Mouse (Mus musculus) lung, postnatal 14 days (tissue): ENCODE data around the gene 4930562C15Rik.
A peak's percentile ranks its signal among the peaks of the same experiment; 100 is the strongest.

Experiments
- DNase-seq: peaks from one replicate; pipeline ENCODE4 v3.0.0; 2021

Gene 4930562C15Rik

DNA sequence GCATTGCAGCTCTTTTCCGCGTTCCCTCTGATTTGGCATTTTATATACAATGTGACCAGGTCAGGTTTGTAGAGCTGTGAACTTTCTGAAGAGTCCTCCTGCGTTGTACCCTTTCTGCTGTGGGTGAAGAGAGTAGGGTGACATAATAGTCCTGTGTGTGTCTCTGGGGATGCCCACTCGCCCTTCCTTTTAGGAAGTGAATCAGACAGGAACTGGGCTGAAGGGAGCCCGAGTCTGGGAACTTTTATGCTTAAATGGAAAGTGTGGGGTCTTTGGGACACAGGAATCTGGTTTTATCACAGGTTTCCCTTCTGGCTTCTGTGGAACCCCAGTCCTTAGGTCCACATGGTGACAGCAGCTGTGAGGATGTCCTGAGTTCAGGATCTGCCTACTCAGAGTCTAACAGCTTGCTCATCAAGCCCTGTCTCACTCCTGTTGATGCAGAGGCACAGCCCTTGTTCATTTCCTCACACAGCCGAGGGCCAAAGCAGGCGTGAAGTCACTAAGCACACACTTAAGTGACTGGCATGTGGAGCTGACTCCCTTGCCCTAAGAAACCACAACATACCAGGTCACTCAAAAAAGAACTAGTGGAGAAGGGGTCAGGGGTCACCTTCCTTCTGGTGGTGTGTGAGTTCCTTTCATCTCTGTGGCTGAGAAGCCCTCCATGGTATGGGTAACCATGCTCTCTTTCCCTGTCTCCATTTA lies 59.1 kb downstream of the 4930562C15Rik start:
- no peak for DNase-seq

DNA sequence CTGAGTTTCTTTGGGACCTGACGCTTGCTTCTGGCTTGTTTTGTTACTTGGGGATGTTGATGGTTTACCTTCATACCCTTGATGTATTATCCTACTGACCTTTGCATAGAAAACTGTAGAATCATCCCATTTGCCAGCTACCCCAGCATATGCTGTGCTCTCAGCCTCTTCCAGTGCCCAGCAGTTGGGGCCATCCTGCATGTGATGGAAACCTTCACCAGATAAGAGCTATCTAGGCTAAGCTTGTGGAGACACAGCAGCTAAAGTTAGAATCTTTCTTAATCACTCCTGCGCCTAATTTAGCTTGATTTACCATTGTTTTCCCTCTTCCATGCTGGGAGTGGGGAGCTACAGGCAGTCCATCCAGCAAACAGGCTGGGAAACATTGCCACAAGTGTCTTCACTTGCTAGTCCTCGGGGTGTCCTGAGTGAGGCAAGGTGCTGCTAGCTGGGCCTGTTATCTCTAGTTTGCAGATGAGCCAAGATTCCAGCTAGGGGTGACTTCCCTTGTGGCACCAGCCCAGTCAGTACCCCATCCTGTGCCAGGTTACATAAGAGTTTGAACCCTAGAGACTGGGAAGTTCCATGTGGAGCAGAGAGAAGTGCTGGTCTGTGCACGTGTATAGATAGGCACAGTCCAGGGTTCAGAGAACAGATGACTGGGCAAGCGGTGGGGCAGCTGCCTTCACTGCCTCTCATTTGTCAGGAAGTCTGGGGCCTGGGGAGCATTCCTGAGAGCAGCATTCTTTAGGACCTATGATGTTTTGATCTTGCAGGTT lies 61.2 kb downstream of the 4930562C15Rik start:
- DNase-seq, result no peak

DNA sequence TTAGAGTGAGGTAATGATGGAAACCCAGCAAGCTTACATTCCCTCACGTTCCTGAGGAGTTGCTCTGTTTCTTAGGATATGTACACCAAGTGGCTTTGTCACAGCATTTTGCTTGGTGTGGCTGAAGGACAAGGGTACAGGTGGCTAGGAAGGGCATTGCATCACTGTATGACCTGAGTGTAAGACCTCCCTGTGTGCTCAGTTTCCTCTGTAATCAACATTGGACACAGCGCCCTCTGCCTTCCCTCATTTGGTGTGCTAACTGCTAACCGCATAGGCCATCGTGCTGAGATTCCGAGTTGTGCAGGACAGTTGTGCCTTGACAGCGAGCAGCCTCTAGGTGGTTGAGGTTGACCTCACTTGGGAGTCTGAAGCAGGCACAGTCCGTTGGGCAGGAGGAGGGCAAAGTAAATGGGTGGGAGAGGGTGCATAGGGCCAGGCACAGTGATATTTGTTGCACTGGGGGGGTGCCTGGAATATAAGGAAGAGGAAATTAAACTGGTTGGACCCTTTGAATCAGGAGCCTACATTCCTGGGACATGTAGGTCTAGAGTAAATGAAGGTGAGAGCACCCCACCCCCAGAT lies 62.0 kb downstream of the 4930562C15Rik start:
- DNase-seq, result no peak

DNA sequence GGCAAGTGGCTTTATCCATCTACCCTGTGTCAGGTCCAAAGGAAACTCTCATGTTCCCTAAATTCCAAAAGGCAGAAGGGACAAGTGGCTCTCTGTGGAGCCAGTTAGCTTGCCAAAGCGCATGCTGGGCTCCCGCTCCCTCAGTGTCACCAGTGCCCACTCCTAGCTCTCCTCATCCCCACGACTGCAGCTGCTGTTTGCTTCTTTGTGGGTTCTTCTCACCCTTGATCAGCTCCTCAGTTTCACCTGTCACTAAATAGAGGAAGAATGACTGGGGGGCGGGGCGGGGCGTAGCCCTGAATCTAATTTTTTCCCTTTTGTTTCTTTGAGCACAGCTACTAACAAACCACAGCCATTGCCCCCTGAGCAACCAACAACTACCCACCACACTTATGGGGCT lies 63.7 kb downstream of the 4930562C15Rik start:
- DNase-seq, result no peak

DNA sequence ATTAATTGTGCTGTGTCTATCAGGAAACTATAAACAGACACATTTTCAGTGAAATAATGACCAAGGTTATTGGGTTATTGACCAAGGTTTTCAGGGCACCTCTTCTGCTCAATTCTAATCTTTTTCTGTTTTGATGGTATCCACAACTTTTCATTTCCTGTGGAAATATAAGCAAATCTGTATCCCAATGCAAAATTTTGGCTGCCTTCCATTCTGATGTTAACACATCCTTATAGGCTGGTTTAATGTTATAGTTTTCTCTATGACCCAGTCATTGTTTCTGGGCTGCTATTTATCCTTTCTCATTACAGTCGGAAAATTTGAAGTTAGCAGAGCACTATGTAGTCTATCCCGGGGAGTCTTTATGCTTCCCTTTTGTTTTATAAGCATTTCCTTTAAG lies 64.5 kb downstream of the 4930562C15Rik start:
- DNase-seq, result no peak

DNA sequence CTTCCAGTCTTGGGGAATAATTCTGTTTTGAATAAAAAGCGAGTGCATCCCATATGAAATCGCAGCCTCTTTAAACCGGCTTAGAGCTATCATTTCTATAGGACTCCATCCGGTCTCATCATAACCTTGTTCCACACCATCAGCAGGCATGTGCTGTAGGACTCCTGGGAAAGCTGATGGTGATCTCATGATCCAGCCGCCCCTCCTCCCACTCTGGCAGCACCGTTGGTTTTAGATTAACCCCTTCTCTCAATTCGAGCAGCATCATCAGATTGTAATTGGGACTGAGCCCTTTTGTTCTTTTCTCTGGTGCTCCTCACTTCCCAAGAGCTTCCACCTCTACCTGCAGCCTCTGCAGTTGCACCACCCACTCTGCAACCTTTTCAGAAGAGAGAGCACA lies 66.0 kb downstream of the 4930562C15Rik start:
- DNase-seq, result no peak

DNA sequence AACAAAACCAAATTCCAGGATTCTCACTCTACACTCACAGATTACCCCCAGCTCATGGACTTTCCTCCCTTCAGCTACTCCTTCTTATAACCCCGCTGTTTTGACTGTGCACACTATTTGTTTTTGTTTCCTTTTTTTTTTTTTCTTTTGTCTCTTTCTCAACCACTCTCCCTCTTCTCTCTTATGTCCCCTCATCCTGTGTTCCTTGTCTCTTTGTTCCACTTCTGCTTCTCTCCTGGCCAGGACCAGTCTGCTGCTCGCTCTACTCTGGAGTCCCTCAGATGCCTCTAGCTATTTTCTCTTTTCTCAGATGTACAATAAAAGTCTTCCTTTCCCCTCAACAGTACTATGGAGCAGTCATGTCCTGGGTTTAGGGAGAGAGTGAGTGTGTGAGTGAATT lies 67.2 kb downstream of the 4930562C15Rik start:
- no peak for DNase-seq

DNA sequence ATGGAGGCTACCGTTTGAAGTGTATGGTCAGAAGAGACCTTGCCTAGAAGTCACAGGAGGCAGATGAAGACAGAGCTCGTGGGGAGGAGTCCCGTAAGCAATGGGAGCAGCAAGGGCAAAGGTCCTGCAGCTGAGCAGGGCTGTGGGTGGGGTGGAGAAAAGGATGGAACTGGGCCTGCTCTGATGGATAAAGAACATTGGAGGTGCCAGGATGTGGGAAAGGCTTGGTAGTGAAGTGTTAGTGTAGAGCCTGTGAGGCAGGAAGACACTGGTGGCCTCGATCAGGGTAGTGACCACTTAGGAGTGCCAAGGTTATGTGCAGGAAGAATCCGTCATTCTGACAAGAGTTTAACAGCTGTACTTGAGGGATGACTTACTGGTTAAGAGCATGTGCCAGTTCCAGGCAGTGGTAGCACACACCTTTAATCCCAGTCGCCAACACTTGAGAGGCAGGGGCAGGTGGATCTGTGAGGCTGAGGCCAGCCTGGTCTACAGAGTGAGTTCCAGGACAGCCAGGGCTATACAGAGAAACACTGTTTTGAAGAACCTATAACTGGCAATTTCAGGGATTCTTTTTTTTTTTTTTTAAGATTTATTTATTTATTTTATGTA lies 68.4 kb downstream of the 4930562C15Rik start:
- DNase-seq, result no peak

DNA sequence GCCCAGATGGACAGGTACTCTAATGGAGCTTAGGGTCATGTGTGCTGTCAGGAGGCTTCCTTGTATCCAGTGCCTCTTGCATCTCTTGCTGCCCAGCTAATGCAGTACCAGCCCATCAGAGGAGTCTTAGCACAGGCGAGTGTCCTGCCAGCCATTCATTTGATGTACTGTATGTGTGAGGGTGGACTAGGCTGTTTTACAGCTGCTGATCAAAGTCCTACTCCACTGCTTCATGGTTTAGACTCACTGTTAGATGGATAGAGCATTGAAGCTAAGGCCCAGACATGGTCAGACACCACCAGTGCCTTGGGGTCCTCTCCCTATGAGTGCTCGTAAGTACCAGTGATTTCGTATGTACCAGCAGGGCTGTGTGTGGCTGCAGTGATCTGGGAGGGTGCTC lies 69.7 kb downstream of the 4930562C15Rik start:
- DNase-seq, result no peak

DNA sequence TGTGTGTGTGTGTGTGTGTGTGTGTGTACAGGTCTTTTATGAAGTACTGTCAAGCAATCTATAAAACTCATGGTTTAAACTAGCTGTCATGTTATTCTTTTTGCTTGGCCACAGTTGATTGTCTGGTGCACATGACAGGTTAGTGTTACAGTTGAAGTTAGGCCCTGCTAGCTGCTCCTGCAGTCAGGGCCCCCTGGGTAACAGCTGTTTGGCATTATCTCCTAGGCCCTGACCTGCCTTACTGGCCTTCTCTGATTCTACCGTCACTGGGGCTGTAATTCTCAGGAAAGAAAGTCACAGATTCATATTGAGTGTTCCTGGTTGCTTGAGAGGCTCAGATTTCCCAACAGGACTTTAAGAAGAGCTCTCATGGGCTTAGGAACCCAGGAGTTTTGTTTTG lies 70.4 kb downstream of the 4930562C15Rik start:
- DNase-seq, result no peak

DNA sequence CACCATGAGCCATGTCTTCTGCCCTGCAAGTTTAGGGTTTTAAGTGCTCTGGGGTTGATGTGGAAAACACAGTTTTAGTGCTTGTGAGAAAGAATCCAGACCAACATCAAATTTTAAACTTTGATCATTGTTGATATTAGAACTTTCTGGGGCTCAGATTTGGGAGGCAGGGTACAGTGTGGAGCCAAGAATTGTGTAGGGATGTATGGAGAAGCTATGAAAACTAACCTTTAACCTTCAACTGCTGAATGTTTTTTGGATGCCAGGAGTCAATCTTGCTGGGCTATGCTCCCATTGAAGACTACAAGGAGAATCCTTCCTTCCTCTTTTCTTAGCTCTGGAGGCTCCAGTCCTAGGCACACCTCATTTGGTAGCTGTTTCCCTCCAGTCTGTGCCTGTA lies 71.3 kb downstream of the 4930562C15Rik start:
- DNase-seq, result no peak

DNA sequence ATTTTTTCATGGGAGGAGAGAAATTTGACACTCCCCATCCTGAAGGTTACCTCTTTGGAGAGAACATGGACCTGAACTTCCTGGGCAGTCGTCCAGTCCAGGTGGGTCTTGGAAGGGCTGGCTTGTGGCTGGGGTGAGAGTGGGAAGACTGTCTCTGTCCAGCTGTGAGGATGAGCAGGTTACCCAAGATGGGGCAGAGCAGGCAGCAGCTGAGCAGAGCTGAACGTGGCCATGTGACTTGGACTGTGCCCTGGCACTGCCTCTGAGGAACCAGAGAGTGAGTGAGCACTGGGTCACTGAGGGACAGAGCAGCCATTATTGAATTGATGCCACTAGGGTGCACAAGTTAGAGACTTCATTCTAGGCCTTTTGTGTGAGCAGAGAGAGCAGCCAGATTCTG lies 72.2 kb downstream of the 4930562C15Rik start:
- no peak for DNase-seq

DNA sequence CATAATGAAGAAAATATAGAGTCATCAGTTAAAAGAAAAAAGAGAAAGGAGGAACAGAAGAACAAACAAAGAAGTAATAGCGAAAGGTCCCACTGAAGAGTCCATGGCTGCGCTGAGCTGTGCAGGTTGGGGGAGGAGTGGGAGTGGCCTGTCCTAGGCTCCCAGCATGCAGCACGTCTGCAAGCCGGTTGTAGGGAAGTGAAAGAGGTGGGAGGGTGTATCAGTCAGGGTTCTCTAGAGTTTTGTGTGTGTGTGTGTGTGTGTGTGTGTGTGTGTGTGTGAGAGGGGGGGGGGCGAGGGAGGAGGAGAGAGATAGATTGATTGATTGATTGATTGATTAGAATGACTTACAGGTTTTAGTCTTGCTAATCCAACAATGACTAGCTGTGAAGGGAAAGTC lies 72.8 kb downstream of the 4930562C15Rik start:
- DNase-seq, result no peak

DNA sequence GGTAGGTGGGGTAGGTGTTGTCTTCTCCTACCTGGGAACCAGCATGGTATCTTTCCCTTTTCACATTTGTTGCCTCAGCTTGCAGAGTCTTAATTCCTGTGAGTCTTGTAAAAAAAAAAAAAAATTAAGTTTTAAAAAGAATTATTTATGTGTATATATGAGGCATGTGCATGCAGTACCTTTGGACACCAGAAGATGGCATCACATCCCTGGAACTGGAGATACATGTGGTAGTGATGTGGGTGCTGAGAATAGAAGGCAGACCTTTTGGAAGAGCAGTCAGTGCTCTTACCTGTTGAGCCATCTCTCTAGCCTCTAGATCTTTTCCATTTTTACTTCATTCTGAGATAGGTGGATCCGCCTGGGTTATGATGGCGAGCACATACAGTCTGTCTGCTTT lies 74.5 kb downstream of the 4930562C15Rik start:
- DNase-seq, result no peak

DNA sequence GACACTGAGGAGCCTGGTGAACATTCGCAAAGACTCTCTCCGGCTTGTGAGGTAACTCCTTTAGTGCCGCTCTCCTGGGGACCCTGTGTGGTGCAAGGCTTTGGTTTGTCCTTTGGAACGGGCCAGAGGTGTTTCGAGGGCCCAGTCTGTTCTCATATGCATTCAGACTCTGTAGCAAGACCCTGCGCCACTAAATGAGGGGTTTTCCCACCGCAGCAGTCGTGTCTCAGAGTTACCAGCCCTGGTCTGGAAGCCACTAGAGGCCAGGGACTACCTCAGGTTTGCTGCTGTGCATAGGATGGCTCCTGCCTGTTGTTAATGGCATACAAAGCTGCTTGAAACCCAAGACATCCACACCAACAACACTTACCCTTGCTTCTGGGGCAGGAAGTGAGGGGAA lies 75.5 kb downstream of the 4930562C15Rik start:
- no peak for DNase-seq

DNA sequence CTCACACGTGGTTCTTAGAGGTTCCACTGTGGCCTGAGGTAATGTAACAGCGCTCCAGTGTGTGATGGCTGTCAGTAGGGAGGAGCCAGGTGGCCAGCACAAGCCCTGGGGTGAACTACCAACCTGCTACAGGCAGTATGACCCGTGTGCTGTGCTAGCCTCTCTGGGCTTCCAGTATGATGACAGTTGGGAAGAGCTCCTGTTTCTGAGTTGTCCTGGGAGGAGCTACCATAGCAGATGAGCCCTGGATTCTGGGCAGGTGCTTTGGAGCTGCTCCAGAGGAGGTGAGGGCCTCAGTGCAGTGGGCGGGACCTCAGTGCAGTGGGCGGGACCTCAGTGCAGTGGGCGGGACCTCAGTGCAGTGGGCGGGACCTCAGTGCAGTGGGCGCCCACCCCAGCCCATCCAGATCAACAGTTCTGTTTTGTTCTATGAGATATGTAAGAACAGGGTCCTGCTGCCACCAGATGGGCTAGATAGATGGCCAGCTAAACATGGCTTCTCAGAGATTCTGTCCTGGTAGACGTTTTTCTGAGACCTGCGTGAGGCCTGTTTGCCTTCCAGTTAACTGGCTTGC lies 76.9 kb downstream of the 4930562C15Rik start:
- DNase-seq, result no peak

DNA sequence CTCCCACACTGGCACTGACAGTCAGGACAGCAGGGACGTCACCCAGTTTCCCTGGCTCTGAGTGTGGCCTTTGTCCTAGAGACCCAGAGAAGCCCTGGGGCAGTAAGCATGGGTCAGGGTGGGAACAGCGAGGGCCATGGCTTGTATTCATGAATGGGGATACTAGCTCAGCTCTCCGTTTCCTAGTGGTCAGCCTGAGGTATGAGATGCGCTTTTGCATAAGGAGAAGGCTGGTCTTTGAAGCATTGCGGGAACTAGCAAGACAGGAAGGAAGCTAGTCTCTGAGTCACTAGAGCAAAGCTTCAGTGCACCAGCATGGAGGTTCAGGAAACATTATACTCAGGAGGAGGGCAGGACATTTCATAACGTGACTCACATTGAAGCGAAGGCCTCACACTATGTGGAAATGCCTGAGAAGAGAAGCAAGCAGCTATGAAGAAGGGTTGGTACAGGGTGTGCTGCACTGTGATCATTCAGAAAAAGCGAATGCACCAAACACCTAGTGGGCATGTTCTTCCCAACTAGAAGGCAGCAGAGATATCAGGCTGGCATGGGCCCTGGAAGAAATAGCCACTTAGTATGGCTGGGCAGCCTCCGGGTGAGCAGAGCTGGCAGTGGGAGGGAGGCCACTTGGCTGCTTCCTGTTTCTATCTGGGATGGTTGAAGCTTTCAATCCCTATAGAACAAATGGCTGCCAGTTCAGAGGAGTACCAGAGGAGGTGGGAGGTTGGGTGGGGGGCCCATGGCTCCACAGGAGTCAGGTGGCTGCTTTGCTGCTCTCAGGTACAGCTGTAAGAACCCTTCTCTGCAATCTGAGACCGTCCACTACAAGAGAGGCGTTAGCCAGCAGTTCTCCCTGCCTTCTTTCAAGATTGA lies 77.9 kb downstream of the 4930562C15Rik start:
- peak; percentile 19 for DNase-seq

DNA sequence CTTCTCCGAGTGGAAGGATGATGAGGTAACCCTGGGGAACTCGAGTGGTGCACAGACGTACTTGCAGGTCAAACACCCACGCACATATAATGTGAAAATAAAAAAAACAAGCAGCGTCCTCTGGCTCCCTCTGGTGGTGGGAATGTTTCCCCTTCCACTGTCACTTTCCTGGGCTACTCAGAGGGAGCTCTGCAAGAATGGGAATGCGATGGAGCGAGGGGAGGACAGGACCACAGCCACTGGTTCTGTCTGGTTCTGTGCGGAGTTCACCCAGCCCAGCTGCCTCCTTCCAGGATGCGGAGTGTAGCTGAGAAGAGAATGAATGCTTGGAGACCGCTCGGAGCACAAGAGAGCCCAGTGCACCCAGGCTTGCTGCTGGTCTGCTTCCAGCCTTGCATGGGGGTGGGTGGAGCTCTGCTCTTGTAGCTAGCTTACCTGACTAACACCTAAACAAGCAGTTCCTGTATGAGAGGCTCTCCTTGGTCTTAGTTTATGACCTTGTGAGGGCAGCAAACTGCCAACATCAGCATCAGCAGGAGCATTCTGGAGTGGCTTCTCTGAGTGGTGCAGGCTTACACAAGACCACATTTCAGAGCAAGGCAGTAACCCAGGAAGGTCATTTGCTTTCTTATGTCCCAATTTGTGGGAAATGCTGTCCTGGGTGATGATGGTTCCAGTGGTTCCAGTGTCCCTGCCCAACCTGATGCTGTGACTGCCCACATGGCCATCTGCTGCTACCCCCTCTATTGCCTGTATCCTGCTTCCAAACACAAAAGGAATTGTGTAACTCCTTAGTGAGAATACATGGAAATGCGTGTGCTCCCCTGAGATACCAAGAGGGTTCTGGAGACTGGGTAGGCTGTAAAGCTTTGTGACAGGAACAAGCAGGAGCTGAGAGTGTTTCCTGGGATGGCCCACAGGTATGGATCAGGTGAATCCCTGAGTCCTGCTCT lies 78.8 kb downstream of the 4930562C15Rik start:
- peak; percentile 96 for DNase-seq

DNA sequence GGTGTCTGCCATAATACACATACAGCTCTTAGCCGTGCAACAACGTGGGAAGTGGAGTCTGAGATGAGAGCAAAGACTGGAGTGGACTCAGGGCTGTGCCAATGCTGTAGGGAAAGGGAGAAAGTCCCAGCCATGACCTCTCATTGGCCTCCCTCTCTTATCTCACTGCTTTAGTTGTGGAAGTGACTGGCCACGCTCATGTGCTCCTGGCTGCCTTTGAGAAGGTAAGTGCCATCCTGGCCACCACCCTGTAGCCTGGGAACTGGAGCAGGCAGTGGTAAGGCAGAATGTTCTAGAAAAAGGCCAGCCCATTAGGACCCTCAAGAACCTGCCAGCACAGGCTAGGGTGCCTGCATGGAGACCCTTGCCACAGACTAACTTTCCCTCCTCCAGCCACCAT lies 80.7 kb downstream of the 4930562C15Rik start:
- no peak for DNase-seq

DNA sequence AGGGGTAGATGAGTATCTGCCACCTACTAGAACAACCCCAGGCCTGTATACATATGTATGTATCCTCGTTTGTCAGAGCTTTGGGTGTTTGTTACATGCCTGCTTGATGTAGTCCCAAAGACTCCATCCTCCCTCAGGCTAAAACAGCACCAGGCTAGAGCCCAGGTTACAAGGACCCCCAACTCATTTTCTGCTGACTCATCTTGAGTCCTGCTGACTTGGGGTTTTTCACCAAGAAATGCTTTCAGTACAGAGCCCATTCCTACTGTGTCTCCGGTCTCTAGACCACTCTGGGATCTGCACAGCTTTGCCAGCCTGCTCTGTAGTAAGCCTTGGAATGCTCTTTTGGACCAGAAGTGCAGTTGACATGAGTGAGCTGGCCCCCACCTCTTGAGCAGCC lies 81.4 kb downstream of the 4930562C15Rik start:
- DNase-seq, result no peak
